Mouse (Mus musculus): Measurements from ENCODE around the gene Smarcd1.

GRCm38 (mm10) chr15:99714206-99714605 lies 12.3 kb downstream of the Smarcd1 start:
- TF ChIP-seq CTCF (IDR thresholded peaks at IDR 0.05; ENCODE audit: low read depth), result no peak
- no peak for TF ChIP-seq EP300 (optimal IDR thresholded peaks at IDR 0.05)
